Mouse (Mus musculus) lung, embryonic 14.5 days (tissue): ENCODE measurements around the gene Wipf2. TPM values are rescaled to one million over a fixed set of nuclear protein-coding genes. Genes with fewer than 3 reads are reported as not detected.
A peak's percentile ranks its signal among the peaks of the same experiment; 100 is the strongest.

Experiments used
- ATAC-seq: fragments of 200-750 bp; cut with Nextera tagmentation; 2 replicates; pipeline ENCODE4 v1.8.0; 2017; ENCODE audit warnings: mild to moderate bottlenecking, moderate TSS enrichment, moderate library complexity; ENCODE audit not compliant: insufficient read depth
- DNase-seq: peaks from one replicate; pipeline ENCODE4 v3.0.0-alpha.2; 2015
- H3K27ac ChIP-seq: fragments of 300-500 bp; sonication (generic); 2 replicates; pipeline ENCODE4 v1.5.1; 2014; ENCODE audit warnings: low read depth, mild to moderate bottlenecking, moderate library complexity
- H3K27me3 ChIP-seq: fragments of 300-500 bp; sonication (generic); 2 replicates; pipeline ENCODE4 v1.6.1; 2014; ENCODE audit warnings: low read length, control low read depth; ENCODE audit not compliant: insufficient read depth
- H3K36me3 ChIP-seq: fragments of 300-500 bp; sonication (generic); 2 replicates; pipeline ENCODE4 v1.6.1; 2014; ENCODE audit warnings: control low read depth; ENCODE audit not compliant: insufficient read depth
- H3K4me1 ChIP-seq: fragments of 300-500 bp; sonication (generic); 2 replicates; pipeline ENCODE4 v1.6.1; 2014; ENCODE audit warnings: antibody characterized with exemption, control low read depth; ENCODE audit not compliant: insufficient read depth
- H3K4me2 ChIP-seq: fragments of 300-500 bp; sonication (generic); 2 replicates; pipeline ENCODE4 v1.6.1; 2014; ENCODE audit warnings: mild to moderate bottlenecking
- H3K4me3 ChIP-seq: fragments of 300-500 bp; sonication (generic); 2 replicates; pipeline ENCODE4 v1.5.1; 2014; ENCODE audit warnings: low read depth, low read length
- H3K9ac ChIP-seq: fragments of 300-500 bp; sonication (generic); 2 replicates; pipeline ENCODE4 v1.6.1; 2014
- H3K9me3 ChIP-seq: fragments of 300-500 bp; sonication (generic); 2 replicates; pipeline ENCODE4 v1.6.1; 2016; ENCODE audit warnings: low read depth, low read length, control low read depth
- CTCF ChIP-seq: IDR thresholded peaks from 2 replicates; pipeline ENCODE4 v1.5.1; 2016; ENCODE audit warnings: antibody characterized with exemption, low read depth
- WGBS: fragments of 180-500 bp; shearing (Covaris S2); extraction: QIAGEN DNeasy Blood & Tissue Kit; methylation state at CpG from one replicate; pipeline ENCODE4 v1.1.7; 2014; 5-methylcytosine and 5-hydroxymethylcytosine counted together
- polyA plus RNA-seq: library from polyadenylated mRNA; unstranded; fragments of >200 nt; fragmentation: Nextera tagmentation; extraction: Ambion mirVana; gene quantifications from 2 replicates; pipeline ENCODE4 v1.2.1, GENCODE M21; 2014

Gene Wipf2
- polyA plus RNA-seq, 1 experiment from 2014 or later, result 4.7 TPM

DNA sequence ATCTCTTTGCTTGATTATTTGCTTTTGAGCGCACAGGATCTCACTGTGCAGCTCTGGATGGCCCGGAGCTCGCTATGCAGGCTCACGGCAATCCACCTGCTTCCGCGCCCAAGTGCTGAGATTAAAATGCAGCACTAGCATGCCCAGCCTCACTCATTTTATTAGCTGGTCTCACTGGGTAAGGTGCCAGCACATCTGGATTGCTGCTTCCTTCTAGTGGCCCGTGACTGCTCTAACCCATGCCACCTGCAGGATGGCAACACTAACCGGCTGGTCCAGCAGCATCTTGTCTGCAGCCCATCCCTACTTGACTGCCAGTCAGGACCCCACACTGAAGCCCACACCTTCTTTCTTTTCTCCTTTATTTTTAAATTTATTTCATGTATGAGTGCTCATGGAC, 9.3 kb upstream of the Wipf2 start:
- Histone ChIP-seq H3K4me2 (no peak overlapping the region), H3K27ac (no peak overlapping the region), H3K27me3 (no peaks in the 10 kb centered on the region), H3K36me3 (no peaks in the 10 kb centered on the region), H3K4me3 (no peak overlapping the region), H3K9me3 (no peaks in the 10 kb centered on the region), H3K9ac (no peak overlapping the region), H3K4me1 (0 out of 2 replicates have a peak, but pooled peaks cover 15% of the 10 kb centered on the region)
- 76% methylated on average over 8 of the region's 8 CpGs for WGBS
- ATAC-seq (no peak), DNase-seq (no peak)
- no peak for TF ChIP-seq CTCF

DNA sequence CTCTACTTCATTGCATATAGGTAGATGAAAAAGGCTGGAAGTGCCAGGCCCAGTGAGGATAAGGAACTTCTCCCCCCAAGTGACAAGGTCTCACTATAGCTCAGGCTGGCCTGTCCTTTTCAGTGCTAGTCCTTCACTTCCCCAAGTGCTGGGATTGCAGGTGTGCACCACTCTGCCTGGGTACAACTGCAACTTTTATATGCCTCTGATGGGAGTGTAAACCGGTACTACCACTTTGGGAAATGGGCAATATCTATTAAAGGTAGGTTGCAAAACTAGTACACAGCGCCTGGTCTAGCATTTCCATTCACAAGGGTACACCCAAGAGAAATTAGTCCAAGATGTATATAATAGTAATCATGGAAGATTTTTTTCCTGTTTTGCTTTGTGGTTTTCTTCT, 8.8 kb upstream of the Wipf2 start:
- ATAC-seq (no peak), DNase-seq (no peak)
- 0 out of 2 replicates have a peak, but pooled peaks cover 12% of the 10 kb centered on the region for H3K4me1 ChIP-seq
- H3K36me3 ChIP-seq, result no peaks in the 10 kb centered on the region
- H3K4me2 ChIP-seq, result no peak overlapping the region
- H3K9ac ChIP-seq, result no peak overlapping the region
- no peaks in the 10 kb centered on the region for H3K9me3 ChIP-seq
- TF ChIP-seq CTCF, result no peak
- no peak overlapping the region for H3K4me3 ChIP-seq
- 91% methylated on average over 2 of the region's 2 CpGs for WGBS
- H3K27me3 ChIP-seq, result no peaks in the 10 kb centered on the region
- no peak overlapping the region for H3K27ac ChIP-seq

DNA sequence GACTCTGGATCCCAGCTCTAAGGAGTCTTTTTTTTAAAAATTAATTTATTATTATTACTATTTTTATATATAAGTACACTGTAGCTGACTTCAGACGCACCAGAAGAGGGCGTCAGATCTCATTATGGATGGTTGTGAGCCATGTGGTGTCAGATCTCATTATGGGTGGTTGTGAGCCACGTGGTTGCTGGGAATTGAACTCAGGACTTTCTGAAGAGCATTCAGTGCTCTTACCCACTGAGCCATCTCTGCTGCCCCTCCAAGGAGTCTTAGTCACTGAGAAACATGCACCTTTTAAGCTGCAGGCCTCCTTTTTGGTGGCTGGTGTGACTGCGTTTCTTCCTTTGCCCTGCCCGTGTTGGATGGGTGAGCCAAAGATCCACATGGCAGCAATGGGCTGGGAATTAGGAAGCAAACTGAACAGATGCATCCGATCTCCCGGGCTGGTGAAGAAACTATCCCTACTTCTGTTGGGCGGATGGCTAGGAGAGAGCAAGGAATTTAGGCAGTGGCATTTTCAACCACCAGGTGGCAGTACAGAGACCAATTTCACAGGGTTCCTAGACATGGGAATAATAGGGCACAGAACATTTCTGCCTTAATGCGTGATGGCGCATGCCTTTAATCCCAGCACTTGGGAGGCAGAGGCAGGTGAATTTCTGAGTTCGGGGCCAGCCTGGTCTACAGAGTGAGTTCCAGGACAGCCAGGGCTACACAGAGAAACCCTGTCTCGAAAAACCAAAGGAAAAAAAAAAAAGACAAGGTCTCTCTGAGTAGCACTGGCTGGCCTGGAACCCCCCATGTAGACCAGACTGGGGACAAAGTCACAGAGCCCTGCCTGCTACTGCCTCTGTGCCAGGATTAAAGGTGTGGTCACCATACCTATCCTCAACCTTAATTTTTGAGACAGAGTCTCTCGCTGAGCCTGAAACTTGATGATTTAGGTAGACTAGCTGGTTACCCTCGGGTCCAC, 4.4 kb upstream of the Wipf2 start:
- no peaks in the 10 kb centered on the region for H3K4me1 ChIP-seq
- DNase-seq (peak; percentile 98), ATAC-seq (peak; percentile 59)
- no peaks in the 10 kb centered on the region for H3K27me3 ChIP-seq
- no peak overlapping the region for H3K27ac ChIP-seq
- H3K9me3 ChIP-seq, result no peaks in the 10 kb centered on the region
- no peak overlapping the region for H3K4me3 ChIP-seq
- no peak overlapping the region for H3K9ac ChIP-seq
- TF ChIP-seq CTCF, result peak; percentile 94
- no peaks in the 10 kb centered on the region for H3K36me3 ChIP-seq
- 34% methylated on average over 14 of the region's 14 CpGs for WGBS
- no peak overlapping the region for H3K4me2 ChIP-seq

DNA sequence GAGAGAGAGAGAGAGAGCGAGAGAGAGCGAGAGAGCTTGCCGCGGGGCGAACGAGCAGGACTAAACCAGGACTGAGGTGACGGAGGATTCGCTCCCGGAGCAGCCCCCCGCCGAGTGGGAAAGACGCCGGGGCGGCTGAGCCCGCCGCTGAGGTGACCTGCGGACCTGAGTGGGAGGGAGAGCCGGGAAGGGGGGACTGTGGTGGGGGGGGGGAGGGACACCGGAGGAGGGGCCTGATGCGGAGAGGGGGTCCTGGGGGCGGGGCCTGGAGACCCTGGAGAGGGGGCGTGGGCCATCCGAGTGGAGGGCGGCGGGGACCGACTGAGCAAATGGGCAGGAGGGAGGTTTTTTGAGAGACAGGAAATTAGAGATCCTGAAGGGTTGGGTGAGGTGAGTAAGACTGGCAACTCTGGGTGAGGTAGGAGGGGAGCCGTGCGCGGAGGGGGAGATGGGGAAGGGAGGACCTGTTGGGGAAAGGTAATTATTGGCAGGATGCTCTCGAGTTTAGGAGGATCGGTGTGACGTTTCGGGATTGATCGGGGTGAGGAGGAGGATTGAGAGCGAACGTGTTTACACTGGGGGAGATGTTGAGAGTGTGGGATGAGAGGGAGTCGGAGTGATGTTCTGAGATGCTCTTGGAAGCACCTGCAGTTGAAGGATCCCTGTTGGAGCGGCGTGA, 452 bp downstream of the Wipf2 start:
- Histone ChIP-seq H3K9ac (peak overlapping the region; percentile 68), H3K4me3 (peak overlapping the region; percentile 62), H3K4me1 (no peaks in the 10 kb centered on the region), H3K9me3 (no peaks in the 10 kb centered on the region), H3K27me3 (no peaks in the 10 kb centered on the region), H3K36me3 (peaks cover 25% of the 10 kb centered on the region), H3K27ac (peak overlapping the region; percentile 84), H3K4me2 (peak overlapping the region; percentile 71)
- DNase-seq (peak; percentile 74), ATAC-seq (peak; percentile 68)
- under 1% methylated on average over 35 of the region's 39 CpGs for whole genome bisulfite sequencing
- no peak for TF ChIP-seq CTCF

DNA sequence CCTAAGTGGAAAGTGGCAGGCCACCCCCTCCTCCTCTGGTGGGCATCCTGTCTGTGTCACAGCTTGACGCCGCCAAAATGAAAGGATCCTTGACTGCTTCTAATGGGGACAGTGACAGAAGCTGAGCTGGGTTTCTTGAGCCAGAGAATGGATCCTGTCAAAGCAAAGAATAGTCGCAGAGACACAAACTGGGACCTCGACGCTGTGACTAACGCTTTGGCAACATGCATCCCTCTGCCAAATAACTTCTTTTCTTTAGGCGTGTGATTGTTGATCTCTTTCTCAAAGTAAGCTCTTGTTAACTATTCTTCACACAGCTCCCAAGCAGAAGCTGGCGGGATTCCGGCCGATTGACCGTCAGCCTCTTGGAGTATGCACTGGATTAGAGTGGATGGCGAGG, 3.9 kb downstream of the Wipf2 start:
- Histone ChIP-seq H3K4me3 (no peak overlapping the region), H3K27ac (no peak overlapping the region), H3K27me3 (no peaks in the 10 kb centered on the region), H3K4me1 (no peaks in the 10 kb centered on the region), H3K36me3 (peaks cover 38% of the 10 kb centered on the region), H3K4me2 (no peak overlapping the region), H3K9ac (no peak overlapping the region), H3K9me3 (no peaks in the 10 kb centered on the region)
- TF ChIP-seq CTCF, result no peak
- DNase-seq, result no peak
- 88% methylated on average over 12 of the region's 12 CpGs for WGBS
- ATAC-seq, result no peak

DNA sequence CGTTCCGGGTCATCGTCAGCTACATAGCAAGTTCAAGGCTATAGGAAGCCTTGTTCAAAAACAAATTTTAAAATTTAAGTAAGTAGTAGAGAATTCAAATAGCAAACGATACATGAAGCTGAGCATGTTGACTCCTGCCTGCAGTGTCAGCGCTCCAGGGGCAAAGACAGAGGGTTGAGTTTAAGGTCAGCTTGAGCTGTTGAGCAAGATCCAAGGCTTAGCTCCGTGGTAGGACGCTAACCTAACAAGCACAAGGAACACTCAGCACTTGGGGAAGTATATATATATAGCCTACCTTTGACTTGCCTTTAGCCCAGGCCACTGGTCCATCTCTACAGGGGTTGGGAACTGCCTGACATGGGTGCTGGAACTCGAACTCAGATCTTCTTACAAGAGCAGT, 6.5 kb downstream of the Wipf2 start:
- no peak overlapping the region for H3K27ac ChIP-seq
- TF ChIP-seq CTCF, result no peak
- no peaks in the 10 kb centered on the region for H3K9me3 ChIP-seq
- no peak overlapping the region for H3K4me3 ChIP-seq
- ATAC-seq, result no peak
- WGBS, result 85% methylated on average over 8 of the region's 8 CpGs
- no peak overlapping the region for H3K4me2 ChIP-seq
- DNase-seq, result no peak
- no peaks in the 10 kb centered on the region for H3K4me1 ChIP-seq
- H3K9ac ChIP-seq, result no peak overlapping the region
- H3K36me3 ChIP-seq, result peaks cover 50% of the 10 kb centered on the region
- H3K27me3 ChIP-seq, result no peaks in the 10 kb centered on the region

DNA sequence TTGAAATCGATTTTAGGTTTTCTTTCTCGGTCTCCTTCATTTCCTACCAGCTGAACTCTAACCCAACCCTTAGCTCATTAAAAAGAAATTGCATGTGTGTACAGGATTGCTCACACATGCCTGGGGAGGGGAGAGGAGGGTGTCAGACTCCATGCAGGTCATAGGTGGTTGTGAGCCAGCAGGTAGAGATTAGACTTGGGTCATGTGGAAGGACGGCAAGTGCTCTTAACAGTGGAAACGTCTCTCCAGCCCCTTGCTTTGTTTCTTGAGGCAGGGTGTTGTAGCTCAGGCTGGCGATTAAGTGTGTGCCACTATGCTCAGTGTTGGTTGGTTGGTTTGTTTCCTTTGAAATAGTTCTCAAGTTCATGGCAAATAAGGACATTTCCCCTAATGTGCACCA, 7.4 kb downstream of the Wipf2 start:
- WGBS, result 66% methylated on average over 5 of the region's 5 CpGs
- H3K27ac ChIP-seq, result no peak overlapping the region
- TF ChIP-seq CTCF, result no peak
- H3K9me3 ChIP-seq, result no peaks in the 10 kb centered on the region
- peaks cover 52% of the 10 kb centered on the region for H3K36me3 ChIP-seq
- no peak overlapping the region for H3K4me2 ChIP-seq
- H3K4me1 ChIP-seq, result no peaks in the 10 kb centered on the region
- H3K4me3 ChIP-seq, result no peak overlapping the region
- H3K9ac ChIP-seq, result no peak overlapping the region
- DNase-seq (no peak), ATAC-seq (no peak)
- H3K27me3 ChIP-seq, result no peaks in the 10 kb centered on the region
